Mouse (Mus musculus) embryo, embryonic 11.5 days (tissue): ENCODE data around the gene Pla1a.
A peak's percentile ranks its signal among the peaks of the same experiment; 100 is the strongest.
"Not testable (repeated sequence)": the region's sequence is repeated elsewhere in the genome, so short reads cannot be mapped to it uniquely, and the experiment has no call there.

Source experiments
- DNase-seq: peaks from one replicate; pipeline ENCODE4 v3.0.0-alpha.2; 2012; ENCODE audit warnings: low read depth, low spot score

Pla1a gene

DNA sequence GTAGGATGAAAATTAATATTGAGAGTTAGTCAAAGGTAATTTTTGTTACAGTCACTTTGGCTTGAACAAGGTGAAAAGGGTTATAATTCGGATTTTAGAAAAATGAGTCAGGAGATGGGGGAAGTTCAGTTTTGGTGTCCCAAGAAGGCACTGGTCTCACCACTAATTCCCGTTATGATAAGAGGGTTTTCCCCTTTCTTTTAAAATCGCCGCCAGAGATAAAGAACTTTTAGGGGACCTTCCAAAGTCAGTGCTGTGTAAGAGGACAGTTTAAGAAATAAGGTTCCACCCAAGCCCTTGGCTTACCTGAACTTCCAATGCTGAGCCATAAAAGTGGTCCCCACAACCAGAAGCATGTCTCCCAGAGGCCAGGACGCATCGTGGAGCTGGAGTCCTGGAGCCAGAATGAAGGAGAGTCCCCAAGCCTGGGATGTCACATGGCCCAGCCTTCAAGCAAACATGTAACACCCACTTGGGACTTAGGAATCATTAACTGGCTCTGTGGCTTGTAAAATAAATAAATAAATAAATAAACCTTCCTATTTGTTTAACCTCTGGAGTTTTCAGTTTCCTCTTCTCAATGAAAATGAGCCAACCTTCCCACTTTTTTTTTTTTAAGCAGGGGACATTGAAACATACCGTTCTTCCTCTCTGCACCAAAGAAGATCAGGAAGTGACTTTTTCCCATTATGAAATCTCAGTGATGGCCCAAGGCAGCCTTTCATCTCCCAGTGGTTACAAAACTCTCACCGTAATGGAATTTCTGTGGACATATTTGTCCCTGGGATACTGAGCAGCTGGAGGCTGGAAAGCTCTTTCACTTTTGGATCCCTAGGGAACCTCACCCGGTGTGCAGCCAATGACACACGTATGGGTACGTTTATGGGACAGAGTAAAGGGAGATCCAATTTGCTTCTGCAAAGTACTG is at the start of gene Pla1a:
Pla1a (minus strand) TSS at position 648 of the 928 bp plus-strand sequence.
- DNase-seq, result no peak

DNA sequence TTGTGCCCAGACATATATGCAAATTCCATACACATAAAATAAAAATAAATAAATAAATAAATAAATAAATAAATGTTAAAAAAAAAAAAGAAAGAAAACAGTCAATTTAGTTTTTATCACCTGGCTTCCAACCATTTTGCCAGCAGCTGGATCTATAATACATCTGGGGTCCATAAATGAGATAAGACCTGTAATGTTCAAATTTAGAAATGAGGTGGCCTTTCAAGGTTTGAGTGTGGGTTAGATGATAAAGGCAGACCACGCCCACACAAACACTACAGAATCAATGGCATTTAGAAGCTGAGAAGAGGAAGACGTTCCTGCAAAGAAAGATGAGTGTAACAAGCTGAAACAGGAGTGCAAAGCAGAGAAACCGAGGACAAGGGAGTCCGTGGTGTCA is 48.4 kb upstream of the Pla1a start:
- DNase-seq, result no peak

DNA sequence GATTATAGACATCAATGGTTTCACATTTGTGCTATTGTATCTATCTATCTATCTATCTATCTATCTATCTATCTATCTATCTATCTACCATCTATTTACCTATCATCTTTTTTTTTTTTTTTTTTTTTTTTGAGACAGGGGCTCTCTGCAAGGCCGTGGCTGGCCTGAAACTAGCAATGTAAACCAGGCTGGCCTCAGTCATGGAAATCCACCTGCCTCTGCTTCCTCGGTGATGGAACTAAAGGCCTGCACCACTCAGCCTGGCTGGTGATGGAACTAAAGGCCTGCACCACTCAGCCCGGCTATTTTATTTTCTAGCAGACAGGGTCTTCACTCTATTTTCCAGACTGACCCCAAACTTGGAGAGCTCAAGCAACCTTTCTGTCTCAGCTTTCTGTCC is 45.4 kb upstream of the Pla1a start:
- no peak for DNase-seq

DNA sequence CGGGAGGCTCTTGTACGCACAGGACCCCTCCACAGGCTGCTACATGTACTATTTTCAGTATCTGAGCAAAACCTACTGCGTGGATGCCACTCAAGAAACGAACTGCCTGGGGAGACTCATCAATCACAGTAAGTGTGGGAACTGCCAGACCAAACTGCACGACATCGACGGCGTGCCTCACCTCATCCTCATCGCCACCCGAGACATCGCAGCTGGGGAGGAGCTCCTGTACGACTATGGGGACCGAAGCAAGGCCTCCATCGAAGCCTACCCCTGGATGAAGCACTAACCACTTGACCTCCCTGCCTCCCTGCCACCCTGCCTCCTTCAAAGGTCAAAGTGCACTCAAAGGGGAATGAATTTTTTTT is 44.3 kb upstream of the Pla1a start:
- not testable (repeated sequence) for DNase-seq

DNA sequence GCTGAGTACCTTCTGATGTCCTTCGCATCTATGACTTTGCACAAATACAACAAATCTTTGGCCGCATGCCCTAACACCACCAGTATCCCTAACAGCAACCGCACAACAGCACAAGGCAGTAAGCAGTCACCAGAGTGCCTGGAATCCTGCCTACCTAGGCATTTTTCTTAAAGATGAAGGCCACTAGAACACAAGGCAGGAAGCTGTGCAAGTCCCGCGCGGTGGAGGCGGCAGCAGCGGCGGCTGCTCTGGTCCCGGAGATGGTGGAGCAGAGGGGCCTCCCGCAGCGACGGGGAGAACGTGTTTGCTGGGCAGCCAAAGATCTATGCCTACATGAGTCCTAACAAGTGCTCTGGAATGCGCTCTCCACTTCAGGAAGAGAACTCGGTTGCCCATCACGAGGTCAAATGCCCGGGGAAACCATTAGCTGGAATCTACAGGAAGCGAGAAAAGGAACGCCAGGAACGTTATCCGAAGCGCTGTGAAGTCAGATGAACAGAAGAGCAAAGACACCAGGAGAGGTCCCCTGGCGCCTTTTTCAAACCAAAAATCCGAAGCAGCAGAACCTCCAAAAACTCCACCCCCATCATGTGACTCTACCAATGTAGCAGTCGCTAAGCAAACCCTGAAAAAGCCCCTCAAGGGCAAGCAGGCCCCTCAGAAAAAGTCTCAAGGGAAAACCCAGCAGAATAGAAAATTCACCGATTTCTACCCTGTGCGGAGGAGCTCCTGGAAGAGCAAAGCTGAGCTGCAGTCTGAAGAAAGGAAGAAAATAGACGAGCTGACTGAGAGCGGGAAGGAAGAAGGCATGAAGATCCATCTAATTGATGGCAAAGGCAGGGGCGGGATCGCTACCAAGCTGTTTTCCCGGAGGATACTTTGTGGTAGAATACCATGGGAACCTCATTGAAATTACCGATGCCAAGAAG is 43.6 kb upstream of the Pla1a start:
- peak; percentile 22 for DNase-seq

DNA sequence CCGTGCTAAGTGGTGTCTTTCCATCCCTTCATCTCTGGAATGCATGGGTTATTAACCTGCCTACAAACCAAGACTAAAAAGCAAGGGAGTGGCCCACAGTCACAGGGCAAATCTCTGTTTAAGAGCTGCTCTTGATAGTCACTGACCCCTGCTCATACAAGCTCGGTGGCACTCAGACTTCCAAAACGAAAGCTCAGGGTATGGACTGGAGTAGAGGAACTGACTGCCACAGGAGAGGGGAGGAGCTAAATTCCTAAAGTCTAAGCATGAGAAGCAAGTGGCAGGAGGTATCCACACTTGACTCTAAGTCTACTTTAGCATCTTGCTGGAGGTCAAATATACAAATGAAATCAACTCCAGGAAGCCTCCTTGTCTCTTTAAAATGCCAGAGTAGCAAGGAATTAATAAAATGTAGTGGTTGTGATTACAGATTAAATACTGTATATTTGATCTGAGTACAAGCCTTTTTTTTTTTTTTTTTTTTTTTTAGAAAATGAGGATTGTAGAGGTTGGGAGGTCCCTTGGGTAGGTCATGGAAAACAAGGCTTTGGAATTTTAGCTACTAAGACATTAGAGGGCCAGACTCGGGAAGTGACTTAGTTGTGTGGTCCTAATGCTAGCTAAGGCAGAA is 42.9 kb upstream of the Pla1a start:
- no peak for DNase-seq

DNA sequence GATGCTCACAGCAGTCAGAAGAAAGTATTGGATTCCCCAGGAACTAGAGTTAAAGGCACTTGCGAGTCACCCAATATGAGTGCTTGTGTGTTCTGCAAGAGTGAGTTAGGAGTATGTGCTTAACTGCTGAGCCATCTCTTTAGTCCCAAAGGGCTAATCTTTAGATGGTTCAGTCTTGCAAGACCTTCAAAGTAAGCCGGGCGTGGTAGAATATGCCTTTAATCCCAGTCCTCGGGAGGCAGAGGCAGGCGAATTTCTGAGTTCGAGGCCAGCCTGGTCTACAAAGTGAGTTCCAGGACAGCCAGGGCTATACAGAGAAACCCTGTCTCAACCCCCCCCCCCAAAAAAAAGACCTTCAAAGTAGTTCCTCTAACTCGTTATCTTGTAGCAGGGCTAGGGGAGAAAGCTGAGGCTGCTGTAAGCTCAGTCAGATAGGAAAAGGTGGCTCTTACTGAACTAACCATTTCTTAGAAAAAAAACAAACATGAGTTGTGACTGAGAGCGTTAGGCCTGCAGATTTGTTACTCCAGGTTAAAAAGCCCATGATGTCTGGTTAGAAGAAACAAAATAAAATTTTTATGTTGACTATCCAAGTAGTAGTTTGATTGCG is 41.8 kb upstream of the Pla1a start:
- no peak for DNase-seq

DNA sequence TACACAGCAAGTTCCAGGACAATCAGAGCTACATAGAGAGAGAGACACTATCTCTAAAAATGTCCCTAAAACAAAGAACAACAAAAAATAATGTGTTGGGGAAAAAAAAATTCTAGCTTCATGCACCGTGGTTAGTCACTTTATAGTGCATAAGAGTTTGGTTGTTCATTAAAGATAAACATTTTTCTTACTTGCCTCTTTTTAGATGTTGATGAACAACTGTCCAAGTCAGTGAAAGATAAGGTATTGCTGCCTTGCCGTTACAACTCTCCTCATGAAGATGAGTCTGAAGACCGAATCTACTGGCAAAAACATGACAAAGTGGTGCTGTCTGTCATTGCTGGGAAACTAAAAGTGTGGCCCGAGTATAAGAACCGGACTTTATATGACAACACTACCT is 40.7 kb upstream of the Pla1a start:
- DNase-seq, result no peak

DNA sequence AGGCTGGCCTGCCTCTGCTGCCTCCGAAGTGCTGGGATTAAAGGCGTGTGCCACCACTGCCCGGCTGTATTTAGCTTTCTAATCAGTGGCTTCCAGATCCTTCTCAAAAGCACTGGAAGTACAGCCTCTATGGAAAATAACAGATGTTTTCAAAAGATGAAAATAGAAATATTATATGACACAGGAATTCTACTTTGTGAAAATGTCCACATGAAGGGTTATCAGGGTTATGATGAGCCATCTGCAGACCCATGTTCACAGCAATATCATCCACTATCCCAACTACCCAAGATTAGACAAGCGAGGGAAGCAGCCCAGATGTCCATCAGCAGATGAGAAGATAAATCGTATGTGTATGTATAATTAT is 39.5 kb upstream of the Pla1a start:
- DNase-seq, result no peak

DNA sequence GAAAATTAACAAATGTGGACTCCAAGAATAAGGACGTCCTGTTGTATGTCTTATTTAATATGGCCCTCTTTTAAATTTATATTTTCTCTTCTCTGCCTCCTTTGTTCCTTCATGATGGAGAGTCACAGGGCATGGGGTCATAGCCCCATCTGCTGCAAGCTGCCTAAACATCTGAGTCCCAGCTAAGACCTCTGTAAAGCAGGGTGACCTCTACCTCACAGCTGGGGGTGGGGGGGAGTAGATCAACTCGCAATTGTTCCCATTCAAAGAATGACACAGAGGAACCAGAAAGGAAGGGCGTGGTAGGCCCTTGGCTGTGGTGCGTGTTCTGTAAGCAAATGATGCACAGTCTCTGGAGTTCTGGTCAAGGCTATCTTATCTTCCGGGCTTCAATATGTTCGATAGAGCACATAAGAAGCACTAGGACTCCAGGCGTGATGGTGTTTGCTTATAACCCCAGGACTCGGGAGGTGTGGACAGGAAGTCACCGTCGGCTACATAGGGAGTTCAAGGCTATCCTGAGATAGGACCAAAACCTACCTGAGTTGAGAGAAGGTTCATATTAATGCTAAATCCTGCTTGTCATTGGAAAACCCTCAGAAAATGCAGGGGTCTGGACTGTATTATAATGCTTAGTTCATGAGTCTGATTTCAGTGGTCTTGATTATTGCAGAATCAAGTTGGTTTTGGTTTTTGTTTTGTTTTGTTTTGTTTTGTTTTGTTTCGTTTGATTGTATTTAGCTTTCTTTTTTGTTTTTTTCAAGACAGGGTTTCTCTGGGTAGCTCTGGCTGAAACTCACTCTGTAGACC is 39.0 kb upstream of the Pla1a start:
- no peak for DNase-seq

DNA sequence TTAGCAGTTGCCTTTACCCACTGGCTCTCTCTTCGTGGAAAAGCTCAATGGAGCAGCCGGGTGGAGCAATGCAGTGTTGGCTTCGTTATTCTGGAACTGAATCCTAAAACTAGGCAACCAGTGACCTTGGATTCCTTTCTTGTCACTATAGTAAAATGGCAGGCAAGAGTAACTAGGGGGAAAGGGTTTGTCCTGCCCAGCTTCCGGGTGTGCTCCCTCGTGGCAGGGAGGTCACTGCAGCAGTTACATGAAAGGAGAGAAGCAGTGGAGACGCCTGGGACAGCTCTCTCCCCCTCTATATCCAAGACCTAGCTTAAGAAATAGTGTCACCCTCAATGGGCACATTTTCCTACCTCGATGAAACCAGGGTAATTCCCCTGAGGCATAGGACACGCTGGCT is 36.5 kb upstream of the Pla1a start:
- no peak for DNase-seq

DNA sequence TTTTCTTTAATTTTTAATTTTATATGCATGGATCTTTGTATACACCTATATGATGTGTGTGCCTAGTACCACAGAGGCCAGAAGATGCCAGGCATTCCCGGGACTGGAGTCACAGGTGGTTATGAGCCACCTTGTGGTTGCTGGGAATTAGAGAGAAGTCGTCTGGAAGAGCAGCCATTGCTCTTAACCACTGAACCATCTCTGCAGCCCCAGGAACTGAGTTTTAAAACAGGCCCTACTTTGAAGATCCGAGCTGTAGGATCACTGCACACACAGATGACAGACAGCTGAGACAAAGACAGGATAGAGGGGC is 35.7 kb upstream of the Pla1a start:
- DNase-seq, result no peak

DNA sequence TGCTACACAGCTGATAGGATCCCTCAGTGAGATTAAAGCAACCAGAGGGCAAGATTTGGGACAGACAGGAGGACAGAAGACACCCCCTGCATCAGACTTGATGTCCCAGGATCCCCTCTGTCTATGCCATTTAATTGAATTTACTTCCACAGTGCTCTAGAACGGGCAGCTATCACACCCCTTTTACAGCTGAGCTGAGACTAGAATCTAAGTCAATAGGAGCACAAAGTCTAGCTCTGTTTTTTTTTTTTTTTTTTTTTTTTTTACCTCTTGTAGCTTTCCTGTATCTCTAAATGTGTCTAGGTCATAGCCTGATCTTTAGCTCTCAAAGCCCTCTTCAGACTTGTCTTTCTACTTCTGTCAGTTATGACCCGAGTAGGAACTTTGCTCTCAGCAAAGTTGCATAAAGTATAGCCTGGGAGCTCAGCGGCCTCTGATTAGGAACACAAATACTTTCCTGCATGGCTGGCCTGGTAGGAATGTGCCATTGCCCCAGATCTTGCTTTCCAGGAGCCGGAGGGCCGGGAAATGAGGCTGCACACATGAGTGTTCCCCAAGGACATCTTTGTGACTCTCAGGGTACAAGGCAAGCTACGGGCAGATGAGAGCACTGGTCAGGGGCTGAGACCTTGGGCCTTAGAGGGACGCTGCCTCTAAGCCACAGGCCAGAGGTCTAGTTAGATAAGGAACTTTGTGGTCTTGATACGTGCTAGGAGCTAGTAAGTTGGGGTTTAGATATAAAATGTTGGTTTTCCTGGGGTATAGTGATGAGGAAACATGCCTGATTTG is 35.2 kb upstream of the Pla1a start:
- no peak for DNase-seq

DNA sequence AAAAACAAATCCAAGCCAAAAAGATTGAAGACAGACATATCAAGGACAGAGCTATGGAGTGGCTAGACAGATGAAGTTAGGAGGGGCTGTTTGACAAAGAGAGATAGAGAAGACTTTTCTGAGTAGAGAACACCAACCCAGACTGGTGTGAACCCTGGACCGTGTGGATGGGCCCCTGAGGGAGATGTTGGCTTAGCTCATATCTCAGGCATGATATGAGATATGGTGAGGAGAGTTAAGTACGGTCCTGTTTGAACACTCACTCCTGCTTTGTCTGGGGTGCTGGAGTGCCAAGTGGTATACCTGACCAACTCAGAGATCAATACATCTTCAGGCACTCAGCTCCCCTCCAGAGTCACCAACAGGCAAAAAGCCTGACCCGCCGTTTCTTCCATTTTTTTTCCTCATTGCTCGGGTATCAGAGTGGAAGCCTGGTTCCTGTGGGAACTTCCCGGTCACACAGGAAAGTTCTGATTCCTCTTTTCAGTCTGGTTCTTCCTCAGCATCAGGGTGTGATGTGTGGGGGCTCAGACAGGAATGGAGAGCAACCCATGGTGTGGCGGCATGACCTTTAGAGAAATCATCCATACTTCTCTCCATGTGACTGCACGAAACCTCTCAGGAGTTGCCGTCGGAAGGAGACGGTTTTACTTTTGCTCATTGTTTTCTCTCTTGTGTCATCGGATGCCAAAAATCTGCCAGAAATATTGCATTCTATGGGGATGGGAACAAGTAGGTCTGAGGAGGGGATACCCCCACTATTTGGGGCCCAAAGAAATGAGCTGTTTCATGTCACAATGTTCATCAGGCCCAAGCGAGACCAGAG is 34.4 kb upstream of the Pla1a start:
- no peak for DNase-seq

DNA sequence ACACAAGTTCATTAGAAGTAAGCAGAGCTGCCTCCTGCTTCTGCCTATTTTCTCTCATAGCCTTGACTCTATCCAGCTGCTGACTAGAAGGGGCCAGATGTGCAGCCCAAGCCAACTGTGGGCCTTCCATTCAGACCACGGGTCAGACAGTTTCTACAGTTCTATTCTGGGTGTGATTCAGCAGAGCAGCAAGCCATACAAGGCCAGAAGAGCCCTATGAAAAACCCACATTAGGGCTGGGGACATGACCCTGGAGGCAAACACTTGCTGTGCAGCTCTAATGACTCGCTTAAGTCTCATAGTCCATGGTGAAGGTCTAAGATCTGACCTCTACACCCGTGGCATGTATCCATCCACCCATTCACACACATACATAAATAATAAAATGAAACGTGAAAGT is 33.1 kb upstream of the Pla1a start:
- DNase-seq, result no peak

DNA sequence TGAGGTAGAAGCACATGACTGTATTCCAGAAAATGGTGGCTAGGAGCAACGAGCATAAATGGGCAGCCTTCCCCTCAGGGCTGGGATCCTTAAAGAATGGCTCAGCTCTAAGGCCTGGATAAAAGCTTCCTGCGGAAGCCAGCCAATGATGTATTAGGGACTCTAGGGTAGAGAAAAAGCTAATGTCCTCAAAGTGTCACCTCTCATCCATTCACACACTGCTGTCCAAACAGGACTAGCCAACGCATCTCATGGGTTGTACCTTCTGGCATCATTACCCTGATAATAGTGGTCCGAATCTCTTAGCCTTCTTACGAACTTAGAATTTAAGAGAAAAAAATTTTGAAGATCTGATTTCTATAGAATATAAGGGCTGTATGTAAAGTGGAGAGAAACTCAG is 30.4 kb upstream of the Pla1a start:
- DNase-seq, result no peak

DNA sequence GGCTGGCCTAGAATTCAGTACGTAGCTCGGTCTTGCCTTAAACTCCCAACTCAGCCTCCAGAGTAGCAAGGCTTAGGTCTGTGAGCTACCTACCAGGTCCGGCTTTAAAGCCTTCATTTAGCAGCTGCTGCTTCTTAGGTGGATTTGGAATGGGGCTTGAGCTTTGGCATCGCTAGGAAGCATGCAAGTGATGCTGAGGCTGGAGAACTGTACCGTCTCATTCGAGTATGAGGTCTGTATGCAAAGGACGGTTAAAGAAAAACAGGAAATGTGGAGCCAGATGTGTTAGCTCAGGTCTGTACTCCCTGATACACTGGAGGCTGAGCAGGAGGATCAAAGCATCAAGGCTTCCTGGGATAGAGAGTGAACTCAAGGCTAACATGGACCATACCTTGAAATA is 29.2 kb upstream of the Pla1a start:
- no peak for DNase-seq

DNA sequence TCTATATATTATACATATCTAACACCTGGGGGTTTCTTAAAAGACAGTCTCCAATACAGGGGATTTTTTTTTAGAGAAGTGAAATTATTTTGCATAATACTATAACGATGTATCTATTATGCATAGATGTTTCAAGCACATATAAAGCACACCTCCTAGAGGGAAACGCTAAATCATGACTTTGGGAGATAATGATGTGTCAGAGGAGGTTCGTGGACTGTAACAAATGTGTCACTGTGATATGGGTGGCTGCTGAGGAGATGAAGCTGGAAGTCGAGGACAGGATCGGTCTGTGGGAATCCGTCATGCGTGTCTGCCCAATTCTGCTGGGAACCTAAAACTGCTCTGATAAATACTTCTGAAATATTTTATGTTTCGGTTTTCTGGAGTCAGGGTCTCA is 28.8 kb upstream of the Pla1a start:
- no peak for DNase-seq

DNA sequence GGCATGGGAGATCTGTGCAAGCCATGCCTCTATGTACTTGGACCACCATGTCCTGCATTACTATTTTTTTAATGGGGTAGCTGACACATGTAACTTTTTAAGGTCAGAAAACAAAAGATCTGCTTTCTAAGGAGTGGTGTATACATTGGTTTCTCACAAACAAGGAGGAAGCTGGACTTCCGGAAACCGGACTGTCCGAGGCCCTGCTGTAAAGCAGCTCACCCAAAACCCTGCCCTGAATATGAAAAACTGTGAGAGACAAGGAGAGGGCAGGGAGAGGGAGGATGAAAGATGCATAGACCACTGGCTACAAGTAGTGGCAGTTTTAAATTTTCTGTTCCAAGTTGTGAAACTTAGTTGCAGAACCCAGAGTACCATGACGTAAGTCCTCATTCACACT is 27.0 kb upstream of the Pla1a start:
- no peak for DNase-seq
